Mouse (Mus musculus): ENCODE measurements around the gene Olfr543. TPM values are rescaled to one million over a fixed set of nuclear protein-coding genes. Genes with fewer than 3 reads are reported as not detected.
A peak's percentile ranks its signal among the peaks of the same experiment; 100 is the strongest.

Olfr543 gene
- 0.23 and 0.38 TPM in 2 replicates for polyA plus RNA-seq (2015; fragmentation: Nextera tagmentation; extraction: Ambion mirVana)

DNA sequence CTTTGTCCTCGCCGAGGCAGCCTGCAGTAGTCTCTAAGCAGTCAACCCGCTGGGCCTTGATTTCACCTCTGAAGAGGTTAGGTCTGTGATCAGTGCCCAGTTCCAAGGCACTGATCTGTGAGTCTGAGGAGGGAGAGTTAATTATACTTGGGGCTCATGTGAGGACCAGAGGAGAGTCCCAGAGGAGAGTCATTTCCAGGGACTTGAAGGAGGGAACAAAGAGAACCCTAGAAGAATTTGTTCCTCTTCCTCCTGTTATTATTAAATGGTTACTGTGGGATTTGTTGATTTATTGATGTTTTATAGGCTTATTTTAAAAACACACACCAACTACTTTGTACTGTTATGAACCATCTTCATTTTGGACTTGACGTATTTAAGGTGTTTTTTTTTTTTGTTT, at the start of gene Olfr543:
Gene Olfr543, minus strand, starts transcription at position 101 of the 400 bp plus-strand sequence.
- Histone ChIP-seq H3K9me3 (no peaks in the 10 kb centered on the region), H3K36me3 (no peaks in the 10 kb centered on the region), H3K4me3 (no peak within 1 kb of the TSS), H3K4me2 (replicated peaks) (no peak within 1 kb of the TSS), H3K9ac (replicated peaks) (no peak within 1 kb of the TSS), H3K27ac (replicated peaks) (no peak within 1 kb of the TSS), H3K27me3 (no peaks in the 10 kb centered on the region), H3K4me1 (no peaks in the 10 kb centered on the region)
- no peak for ATAC-seq (replicated peaks)
- 98% methylated on average over 4 of the region's 4 CpGs for WGBS

GRCm38 (mm10) chr7:102529052-102529451, 47.6 kb upstream of the Olfr543 start:
- WGBS: 88% methylated on average over 1 of the region's 1 CpGs
- no peak for ATAC-seq (replicated peaks)
- Histone ChIP-seq H3K9ac (replicated peaks) (no peak overlapping the region), H3K36me3 (no peaks in the 10 kb centered on the region), H3K27ac (replicated peaks) (no peak overlapping the region), H3K27me3 (no peaks in the 10 kb centered on the region), H3K9me3 (no peaks in the 10 kb centered on the region), H3K4me2 (replicated peaks) (no peak overlapping the region), H3K4me3 (no peak overlapping the region), H3K4me1 (no peaks in the 10 kb centered on the region)

DNA sequence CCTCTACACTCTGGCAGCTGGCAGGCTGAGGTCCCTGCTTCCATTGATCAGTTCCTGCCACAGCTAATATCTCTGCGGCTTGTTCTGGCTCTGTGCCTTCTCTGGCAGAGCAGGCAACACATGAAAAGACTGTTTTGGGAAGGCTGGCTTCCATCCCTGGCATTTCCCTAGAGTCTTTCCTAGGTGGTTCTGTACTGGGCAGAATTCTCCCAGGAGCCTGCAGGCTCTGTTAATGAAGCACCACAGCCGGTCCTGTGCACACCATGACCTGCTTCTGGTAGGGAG, 35.5 kb upstream of the Olfr543 start:
- Histone ChIP-seq H3K9me3 (no peaks in the 10 kb centered on the region), H3K27ac (replicated peaks) (no peak overlapping the region), H3K4me1 (peaks cover 19% of the 10 kb centered on the region), H3K36me3 (no peaks in the 10 kb centered on the region), H3K9ac (replicated peaks) (no peak overlapping the region), H3K27me3 (peaks cover 11% of the 10 kb centered on the region), H3K4me2 (replicated peaks) (no peak overlapping the region), H3K4me3 (no peak overlapping the region)
- 48% methylated on average over 2 of the region's 2 CpGs for WGBS
- peak; percentile 34; the same call in 1 of the 2 replicates for ATAC-seq (replicated peaks)

DNA sequence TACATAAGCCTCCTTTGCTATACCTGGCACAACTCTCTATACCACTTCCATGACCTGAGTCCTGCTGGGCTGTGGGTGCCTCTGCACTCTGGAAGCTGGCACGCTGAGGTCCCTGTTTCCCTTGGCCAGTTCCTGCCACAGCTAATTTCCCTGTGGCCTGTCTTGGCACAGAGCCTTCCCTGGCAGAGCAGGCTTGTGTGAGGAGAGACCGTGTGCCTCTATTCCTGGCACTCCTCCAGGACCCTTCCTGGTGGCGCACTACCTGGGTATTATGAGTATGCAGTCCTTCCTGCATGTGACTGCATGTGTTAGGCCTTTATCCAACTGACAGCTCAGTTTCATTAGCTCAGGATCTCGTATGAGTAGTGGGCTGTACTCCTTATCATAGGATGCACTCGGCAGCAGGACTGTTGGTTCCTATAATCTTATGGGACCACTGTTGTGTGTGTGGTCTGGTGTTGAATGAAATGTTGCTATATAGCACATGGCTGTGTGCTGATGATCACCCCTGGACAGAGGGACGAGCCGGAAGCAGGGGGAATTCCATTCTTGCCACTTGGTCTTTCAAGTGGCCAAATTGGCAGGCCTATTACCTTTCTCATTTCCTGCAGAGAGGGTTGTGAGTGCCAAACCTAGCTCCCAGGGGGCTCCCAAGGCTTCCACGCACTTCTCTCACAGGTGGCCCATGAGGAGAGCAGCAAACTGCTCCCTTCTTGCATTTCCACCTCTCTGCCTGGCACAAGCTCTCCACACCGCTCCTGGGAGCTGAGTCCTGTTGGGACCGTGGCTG, 35.0 kb upstream of the Olfr543 start:
- H3K9me3 ChIP-seq: no peaks in the 10 kb centered on the region
- peaks cover 11% of the 10 kb centered on the region for H3K27me3 ChIP-seq
- 45% methylated on average over 10 of the region's 10 CpGs for WGBS
- H3K4me3 ChIP-seq: no peak overlapping the region
- H3K4me2 ChIP-seq (replicated peaks): no peak overlapping the region
- no peaks in the 10 kb centered on the region for H3K36me3 ChIP-seq
- no peak overlapping the region for H3K9ac ChIP-seq (replicated peaks)
- ATAC-seq (replicated peaks): peak; percentile 11; the same call in 1 of the 2 replicates
- H3K4me1 ChIP-seq: peaks cover 19% of the 10 kb centered on the region
- H3K27ac ChIP-seq (replicated peaks): no peak overlapping the region

DNA sequence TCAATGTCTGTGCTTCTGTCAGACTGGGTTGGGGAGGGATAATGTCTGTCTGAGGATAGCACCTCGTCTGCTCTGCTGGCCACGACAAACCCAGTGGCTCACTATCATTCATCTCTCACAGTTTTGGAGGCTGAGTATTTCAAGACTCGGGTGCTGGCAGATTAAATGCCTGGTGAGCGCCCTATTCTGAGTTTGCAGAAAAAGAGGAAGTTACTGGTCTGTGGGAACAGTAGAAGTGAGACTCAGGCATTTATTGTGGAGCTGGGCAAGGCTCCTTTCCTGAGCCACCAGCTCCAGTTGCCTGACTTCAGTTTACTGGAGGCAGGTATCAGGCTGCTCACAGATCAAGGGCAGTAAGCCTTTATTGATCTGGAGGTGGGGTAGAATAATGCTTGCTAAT, 32.7 kb upstream of the Olfr543 start:
- Histone ChIP-seq H3K9me3 (no peaks in the 10 kb centered on the region), H3K9ac (replicated peaks) (no peak overlapping the region), H3K27me3 (peaks cover 11% of the 10 kb centered on the region), H3K27ac (replicated peaks) (no peak overlapping the region), H3K4me1 (peaks cover 19% of the 10 kb centered on the region), H3K4me2 (replicated peaks) (no peak overlapping the region), H3K36me3 (no peaks in the 10 kb centered on the region), H3K4me3 (no peak overlapping the region)
- 81% methylated on average over 4 of the region's 4 CpGs for WGBS
- ATAC-seq (replicated peaks): no peak

DNA sequence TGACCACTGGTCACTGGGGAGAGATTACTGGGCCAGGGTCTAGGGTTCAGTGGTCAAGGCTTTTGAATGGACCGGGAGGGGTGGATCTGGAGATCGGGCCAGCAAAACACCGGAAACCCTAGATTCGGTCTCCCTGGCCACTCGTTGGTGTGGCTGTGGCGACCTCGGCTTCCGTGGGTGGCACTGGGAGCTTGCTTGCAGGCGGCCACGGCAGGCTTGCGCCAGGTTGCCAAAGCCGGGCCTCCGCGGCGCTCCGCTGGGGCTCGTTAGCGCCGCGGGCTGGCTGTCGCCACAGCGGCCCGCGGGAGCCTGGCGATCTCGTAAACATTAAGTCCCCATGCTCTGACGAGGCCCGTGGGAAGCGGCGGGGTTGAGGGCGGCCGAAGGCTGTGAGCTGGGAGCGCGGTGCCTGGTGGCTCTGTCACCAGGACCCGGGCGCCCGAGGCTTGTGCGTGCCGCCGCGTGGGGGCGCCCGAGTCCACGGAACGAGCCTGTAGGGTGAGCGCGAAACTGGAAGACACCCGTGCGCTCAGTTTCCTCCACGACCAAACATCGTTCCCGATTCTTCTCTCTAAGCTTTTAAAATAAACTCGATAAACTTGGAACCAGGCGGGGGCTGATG, 31.4 kb upstream of the Olfr543 start:
- Histone ChIP-seq H3K36me3 (no peaks in the 10 kb centered on the region), H3K4me3 (peak overlapping the region; percentile 60), H3K4me2 (replicated peaks) (peak overlapping the region; percentile 96), H3K9me3 (no peaks in the 10 kb centered on the region), H3K4me1 (peaks cover 19% of the 10 kb centered on the region), H3K27me3 (peaks cover 11% of the 10 kb centered on the region), H3K27ac (replicated peaks) (no peak overlapping the region), H3K9ac (replicated peaks) (peak overlapping the region; percentile 88)
- under 1% methylated on average over 54 of the region's 54 CpGs for WGBS
- peak; percentile 96 for ATAC-seq (replicated peaks)

- WGBS: 92% methylated on average over 10 of the region's 10 CpGs
- H3K36me3 ChIP-seq: no peaks in the 10 kb centered on the region
- no peak overlapping the region for H3K4me2 ChIP-seq (replicated peaks)
- peaks cover 11% of the 10 kb centered on the region for H3K27me3 ChIP-seq
- H3K9ac ChIP-seq (replicated peaks): no peak overlapping the region
- peaks cover 12% of the 10 kb centered on the region for H3K4me1 ChIP-seq
- H3K27ac ChIP-seq (replicated peaks): no peak overlapping the region
- no peak for ATAC-seq (replicated peaks)
- no peak overlapping the region for H3K4me3 ChIP-seq
- H3K9me3 ChIP-seq: no peaks in the 10 kb centered on the region
Measured at GRCm38 (mm10) chr7:102511927-102512326, 30.4 kb upstream of the Olfr543 start.

GRCm38 (mm10) chr7:102509726-102510125, 28.2 kb upstream of the Olfr543 start:
- Histone ChIP-seq H3K27ac (replicated peaks) (no peak overlapping the region), H3K36me3 (no peaks in the 10 kb centered on the region), H3K4me3 (no peak overlapping the region), H3K9me3 (no peaks in the 10 kb centered on the region), H3K4me2 (replicated peaks) (no peak overlapping the region), H3K4me1 (peaks cover 5% of the 10 kb centered on the region; the same call in 1 of the 2 replicates), H3K27me3 (peaks cover 6% of the 10 kb centered on the region; the same call in 1 of the 2 replicates), H3K9ac (replicated peaks) (no peak overlapping the region)
- WGBS: 56% methylated on average over 7 of the region's 7 CpGs
- ATAC-seq (replicated peaks): no peak

GRCm38 (mm10) chr7:102508666-102509065, 27.2 kb upstream of the Olfr543 start:
- Histone ChIP-seq H3K27me3 (no peaks in the 10 kb centered on the region), H3K36me3 (no peaks in the 10 kb centered on the region), H3K9me3 (no peaks in the 10 kb centered on the region), H3K9ac (replicated peaks) (no peak overlapping the region), H3K27ac (replicated peaks) (no peak overlapping the region), H3K4me3 (no peak overlapping the region), H3K4me1 (peaks cover 5% of the 10 kb centered on the region; the same call in 1 of the 2 replicates), H3K4me2 (replicated peaks) (no peak overlapping the region)
- ATAC-seq (replicated peaks): no peak
- WGBS: 91% methylated on average over 6 of the region's 6 CpGs

GRCm38 (mm10) chr7:102508066-102508465, 26.6 kb upstream of the Olfr543 start:
- Histone ChIP-seq H3K4me2 (replicated peaks) (no peak overlapping the region), H3K4me3 (no peak overlapping the region), H3K9me3 (no peaks in the 10 kb centered on the region), H3K9ac (replicated peaks) (no peak overlapping the region), H3K36me3 (no peaks in the 10 kb centered on the region), H3K27me3 (no peaks in the 10 kb centered on the region), H3K4me1 (peaks cover 5% of the 10 kb centered on the region; the same call in 1 of the 2 replicates), H3K27ac (replicated peaks) (no peak overlapping the region)
- ATAC-seq (replicated peaks): no peak
- WGBS: 94% methylated on average over 9 of the region's 9 CpGs

DNA sequence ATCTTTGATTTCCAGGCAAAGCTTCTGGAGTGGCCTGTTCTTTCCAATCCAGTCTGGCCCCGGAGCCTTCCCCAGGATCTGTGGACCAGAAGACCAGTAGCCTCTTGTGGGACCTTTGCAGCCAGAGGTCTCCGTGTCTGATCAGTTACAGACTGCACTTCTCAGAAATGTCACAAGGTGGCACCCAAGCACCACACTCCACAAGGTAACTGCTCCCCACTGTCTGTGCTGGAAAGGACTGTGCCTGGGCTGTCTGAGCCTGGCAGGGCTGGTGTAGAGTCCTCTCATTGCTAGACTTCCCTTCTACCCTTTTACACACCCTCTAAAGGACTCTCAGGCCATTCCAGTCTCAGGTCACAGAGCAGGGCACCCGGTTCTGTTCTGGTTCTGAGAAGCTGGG, 25.4 kb upstream of the Olfr543 start:
- 50% methylated on average over 3 of the region's 3 CpGs for WGBS
- Histone ChIP-seq H3K27me3 (no peaks in the 10 kb centered on the region), H3K36me3 (no peaks in the 10 kb centered on the region), H3K4me1 (no peaks in the 10 kb centered on the region), H3K27ac (replicated peaks) (no peak overlapping the region), H3K4me3 (no peak overlapping the region), H3K9ac (replicated peaks) (no peak overlapping the region), H3K9me3 (no peaks in the 10 kb centered on the region), H3K4me2 (replicated peaks) (no peak overlapping the region)
- ATAC-seq (replicated peaks): peak; percentile 80

- H3K4me1 ChIP-seq: no peaks in the 10 kb centered on the region
- no peak for ATAC-seq (replicated peaks)
- no peak overlapping the region for H3K27ac ChIP-seq (replicated peaks)
- H3K4me3 ChIP-seq: no peak overlapping the region
- no peaks in the 10 kb centered on the region for H3K9me3 ChIP-seq
- 73% methylated on average over 5 of the region's 5 CpGs for WGBS
- H3K9ac ChIP-seq (replicated peaks): no peak overlapping the region
- H3K27me3 ChIP-seq: no peaks in the 10 kb centered on the region
- H3K36me3 ChIP-seq: no peaks in the 10 kb centered on the region
- no peak overlapping the region for H3K4me2 ChIP-seq (replicated peaks)
Measured at GRCm38 (mm10) chr7:102501986-102502385, 20.5 kb upstream of the Olfr543 start.
